Mouse (Mus musculus) monocyte, adult 5-6 weeks (primary cell): ENCODE data around the gene Ncoa4. TPM values are rescaled to one million over a fixed set of nuclear protein-coding genes. Genes with fewer than 3 reads are reported as not detected.
"Not testable (repeated sequence)": the region's sequence is repeated elsewhere in the genome, so short reads cannot be mapped to it uniquely, and the experiment has no call there.

Source experiments
- ATAC-seq: fragments of 153-309, 156-312 bp; replicated peaks from 2 replicates; pipeline ENCODE4 v1.8.0; 2017; ENCODE audit warnings: mild to moderate bottlenecking; ENCODE audit not compliant: low TSS enrichment, insufficient number of reproducible peaks, severe bottlenecking, poor library complexity, low FRiP score
- total RNA-seq: library from RNA; stranded (forward); fragments of 200-1000, 200-491, 200-594 nt; gene quantifications from 3 replicates; pipeline ENCODE4 v1.2.3, GENCODE M21; 2017

Gene Ncoa4
- 60.5 to 111 TPM (median 83.4 TPM) in 3 replicates for total RNA-seq

GRCm38 (mm10) chr14:32159690-32160246, at the start of gene Ncoa4:
Gene Ncoa4, plus strand, starts transcription at chr14:32159865.
- peak; percentile 96 for ATAC-seq

GRCm38 (mm10) chr14:32112124-32112523, 47.5 kb upstream of the Ncoa4 start:
- ATAC-seq = not testable (repeated sequence)

DNA sequence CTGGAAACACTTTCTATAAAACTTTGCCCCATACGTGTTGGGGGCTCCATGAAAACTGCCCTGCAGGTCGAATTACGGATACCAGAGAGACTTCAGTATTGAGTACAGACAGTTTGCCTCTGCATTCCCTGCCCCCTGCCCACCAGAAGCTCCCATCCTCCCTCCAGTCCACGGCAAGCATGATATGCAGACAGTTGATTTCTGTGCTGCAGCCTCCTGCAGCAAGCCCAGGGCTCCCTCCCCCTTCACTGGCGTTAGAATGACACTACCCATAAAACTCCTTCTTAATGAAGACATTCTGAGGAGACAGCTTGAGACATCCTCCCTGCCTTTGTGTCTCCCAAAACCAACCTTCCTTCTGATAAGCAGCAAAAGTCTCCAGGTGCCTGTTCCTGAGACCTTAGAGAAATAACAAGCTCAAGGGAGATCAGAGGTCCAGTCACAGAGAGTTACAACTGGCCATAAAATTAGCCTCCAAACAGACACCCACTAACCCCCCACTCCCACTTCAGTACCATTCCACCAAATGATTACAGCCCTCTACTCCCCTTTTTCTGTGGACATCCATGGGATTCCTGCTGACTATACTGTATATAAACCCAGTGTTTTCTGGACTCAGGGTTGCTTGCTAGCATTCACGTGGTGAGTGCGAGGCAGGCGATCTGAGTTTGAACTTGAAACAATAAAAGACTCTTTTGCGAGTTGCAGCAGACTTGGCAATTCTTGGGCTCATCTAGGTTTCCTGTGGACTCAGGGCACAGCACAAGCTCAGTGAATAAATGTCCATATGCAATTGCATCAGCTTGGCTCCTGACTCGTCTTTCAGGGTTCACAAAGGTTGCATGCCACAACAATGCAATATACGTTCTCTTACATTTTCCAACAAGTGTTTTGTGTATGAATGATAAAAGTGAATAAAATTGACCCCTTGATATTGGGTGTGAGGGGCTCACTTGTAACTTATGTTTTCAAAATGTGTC, 38.4 kb upstream of the Ncoa4 start:
- no peak for ATAC-seq

DNA sequence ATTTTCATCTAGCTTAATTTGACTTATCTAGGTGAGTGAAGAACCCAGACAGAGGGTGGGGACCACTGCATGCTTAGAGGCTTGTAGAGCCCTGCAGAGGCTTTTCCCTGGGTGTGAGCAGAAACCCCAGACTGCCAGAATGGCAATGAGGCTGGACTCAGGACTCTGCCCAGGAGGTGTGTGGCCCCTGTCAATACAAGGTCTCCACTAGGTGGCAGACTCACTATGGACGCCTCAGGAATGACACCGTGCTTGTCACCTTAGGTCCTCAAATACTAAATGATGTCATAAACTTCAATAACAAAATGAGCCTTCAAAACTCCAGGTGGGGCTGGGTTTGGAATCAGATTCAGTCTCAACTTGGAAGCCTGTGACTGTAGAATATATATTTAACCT, 37.7 kb upstream of the Ncoa4 start:
- ATAC-seq = 0 out of 2 replicates have a peak, but pooled peaks have one; percentile 50

- ATAC-seq = no peak
Measured at GRCm38 (mm10) chr14:32124261-32124660, 35.4 kb upstream of the Ncoa4 start.

DNA sequence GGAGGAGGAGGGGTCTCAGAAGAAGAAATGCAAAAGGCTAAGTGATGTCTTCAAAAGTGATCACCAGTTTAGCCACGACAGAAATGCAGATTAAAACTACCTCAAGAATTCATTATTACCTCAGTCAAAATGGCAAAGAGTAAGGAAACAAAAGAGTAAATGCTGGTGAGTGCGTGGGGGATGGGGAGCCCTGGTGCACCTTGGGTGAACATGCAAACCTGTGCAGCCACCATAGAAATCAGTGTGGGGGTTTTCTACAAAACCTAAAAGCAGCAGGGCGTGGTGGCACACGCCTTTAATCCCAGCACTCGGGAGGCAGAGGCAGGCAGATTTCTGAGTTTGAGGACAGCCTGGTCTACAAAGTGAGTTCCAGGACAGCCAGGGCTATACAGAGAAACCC, 34.4 kb upstream of the Ncoa4 start:
- not testable (repeated sequence) for ATAC-seq

- no peak for ATAC-seq
Measured at GRCm38 (mm10) chr14:32128409-32128808, 31.3 kb upstream of the Ncoa4 start.

- no peak for ATAC-seq
Measured at GRCm38 (mm10) chr14:32131836-32132235, 27.8 kb upstream of the Ncoa4 start.

GRCm38 (mm10) chr14:32134293-32134692, 25.4 kb upstream of the Ncoa4 start:
- no peak for ATAC-seq

DNA sequence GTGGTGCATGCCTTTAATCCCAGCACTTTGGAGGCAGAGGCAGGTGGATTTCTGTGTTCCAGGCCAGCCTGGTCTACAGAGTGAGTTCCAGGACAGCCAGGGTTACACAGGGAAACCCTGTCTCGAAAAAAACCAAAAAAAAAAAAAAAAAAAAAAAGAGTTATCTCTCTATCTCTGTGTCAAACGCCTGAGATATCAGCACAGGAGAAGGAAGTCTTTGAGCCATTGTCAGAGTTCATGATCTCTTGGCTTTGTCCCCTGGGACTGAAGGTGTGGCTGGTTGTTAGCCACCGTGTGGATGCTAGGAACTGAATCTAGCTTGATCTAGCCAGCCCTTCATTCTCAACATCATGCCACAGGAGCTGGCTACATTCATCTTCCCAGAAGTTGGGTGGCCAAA, 23.2 kb upstream of the Ncoa4 start:
- not testable (repeated sequence) for ATAC-seq

GRCm38 (mm10) chr14:32140359-32140965, 19.2 kb upstream of the Ncoa4 start:
- ATAC-seq = no peak

GRCm38 (mm10) chr14:32141723-32142122, 17.9 kb upstream of the Ncoa4 start, which contains the start of gene Msmb:
Gene Msmb, plus strand, starts transcription at chr14:32142023.
- ATAC-seq = no peak

DNA sequence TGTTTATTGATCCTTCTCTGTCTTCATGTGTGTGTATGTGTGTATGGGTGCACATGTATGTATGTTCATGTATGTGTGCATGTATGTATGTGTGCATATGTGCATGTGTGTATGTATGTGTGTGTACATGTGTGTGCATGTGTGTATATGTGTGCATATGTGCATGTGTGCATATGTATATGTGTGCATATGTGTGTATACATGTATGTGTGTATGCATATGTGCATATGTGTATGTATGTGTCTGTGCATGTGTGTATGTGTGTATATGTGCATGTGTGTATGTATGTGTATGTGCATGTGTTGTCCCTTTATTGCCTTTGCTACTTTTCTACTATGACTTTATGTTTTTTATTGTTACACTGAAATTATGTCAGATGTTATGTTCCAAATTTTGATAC, 14.9 kb upstream of the Ncoa4 start:
- no peak for ATAC-seq

- no peak for ATAC-seq
Measured at GRCm38 (mm10) chr14:32145401-32145800, 14.3 kb upstream of the Ncoa4 start.

GRCm38 (mm10) chr14:32145809-32146511, 13.7 kb upstream of the Ncoa4 start:
- ATAC-seq = no peak

- ATAC-seq = no peak
Measured at GRCm38 (mm10) chr14:32146578-32146977, 13.1 kb upstream of the Ncoa4 start.

GRCm38 (mm10) chr14:32150872-32151271, 8.8 kb upstream of the Ncoa4 start:
- ATAC-seq = no peak

GRCm38 (mm10) chr14:32152243-32152965, 7.3 kb upstream of the Ncoa4 start:
- ATAC-seq = no peak
